In the genomic region with DNA sequence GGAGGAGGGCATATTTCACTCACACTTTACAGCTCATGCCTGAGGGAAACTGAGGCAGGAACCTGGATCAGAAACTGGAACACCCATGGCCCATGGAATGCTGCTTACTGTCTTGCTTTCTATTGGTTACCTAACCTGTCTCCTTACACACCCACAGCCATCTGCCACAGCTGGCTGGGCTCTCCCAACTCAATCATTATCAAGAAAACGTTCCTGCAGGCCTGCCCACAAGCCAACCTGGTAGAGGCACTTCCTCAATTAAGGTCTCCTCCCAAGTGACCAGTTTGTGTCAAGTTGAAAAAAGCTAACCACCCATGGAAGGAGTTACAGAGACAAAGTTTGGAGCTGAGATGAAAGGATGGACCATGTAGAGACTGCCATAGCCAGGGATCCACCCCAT, we compare ENCODE assay signal across 31 mouse cellular contexts. TPM values are rescaled to one million over a fixed set of nuclear protein-coding genes. Genes with fewer than 3 reads are reported as not detected.
DNase-seq lines count a peak whose midpoint lies in the region; ATAC-seq and TF ChIP-seq lines count a peak whose summit lies in the region.
"Had no signal": no experiment of that assay in that cellular context is flagged by ENCODE, and none has a peak within 500 bp of the region (broad histone marks: within the 10 kb centered on the region; RNA-seq: fewer than 3 reads in every experiment).

No protein-coding gene starts in this region.

- H3K27me3 ChIP-seq in heart, adult 2 months (ENCODE audit: control insufficient read depth, insufficient read depth, low read length) = no peaks in the 10 kb centered on the region
- no peaks in the 10 kb centered on the region for H3K27me3 ChIP-seq in MEL (ENCODE audit: control insufficient read depth in 1 of 2, insufficient read depth in 2 of 2, low read length in 2 of 2)
- H3K27me3 ChIP-seq in midbrain, postnatal 0 days (ENCODE audit: insufficient read depth, low read length) = 0 out of 2 replicates have a peak, but pooled peaks cover 5% of the 10 kb centered on the region
- H3K27me3 ChIP-seq: embryonic facial prominence, embryonic 15.5 days; Patski had no signal

- H3K4me1 ChIP-seq in heart, adult 2 months (ENCODE audit: control insufficient read depth, insufficient read depth, low read length) = peaks cover 4% of the 10 kb centered on the region
- H3K4me1 ChIP-seq in MEL (ENCODE audit: control insufficient read depth in 1 of 2, insufficient read depth in 2 of 2, low read length in 2 of 2) = peaks cover 0 to 6% of the 10 kb centered on the region in 2 experiments; a peak in 2 of 4 replicates
- no peaks in the 10 kb centered on the region for H3K4me1 ChIP-seq in midbrain, postnatal 0 days (ENCODE audit: insufficient read depth, low read length)
- H3K4me1 ChIP-seq: embryonic facial prominence, embryonic 13.5 days had no signal

- no peak overlapping the region for H3K4me3 ChIP-seq in heart, adult 2 months
- H3K4me3 ChIP-seq in MEL (ENCODE audit: control insufficient read depth in 1 of 2, insufficient read depth in 1 of 2, low read depth in 2 of 2, low read length in 2 of 2) = no peak overlapping the region
- no peak overlapping the region for H3K4me3 ChIP-seq in midbrain, postnatal 0 days (ENCODE audit: low read depth, low read length)
- H3K4me3 ChIP-seq: embryonic facial prominence, embryonic 13.5 days; embryonic facial prominence, embryonic 15.5 days; erythroblast, embryonic 14.5 days; forebrain, embryonic 10.5 days; forebrain, embryonic 12.5 days had no signal

- no peak overlapping the region for H3K4me2 ChIP-seq in midbrain, postnatal 0 days (ENCODE audit: low read depth, low read length, poor library complexity, severe bottlenecking)
- H3K4me2 ChIP-seq: embryonic facial prominence, embryonic 13.5 days; embryonic facial prominence, embryonic 15.5 days; forebrain, embryonic 12.5 days had no signal

- ATAC-seq in common myeloid progenitor, adult 5-6 weeks (replicated peaks; ENCODE audit: low read depth, poor library complexity, severe bottlenecking) = peak; percentile 53
- ATAC-seq in megakaryocyte progenitor cell, adult 5-6 weeks (replicated peaks; ENCODE audit: poor library complexity) = peak; percentile 44
- no peak for ATAC-seq in midbrain, postnatal 0 days (ENCODE audit: low FRiP score)
- ATAC-seq: activated CD4-positive, CD25-positive, alpha-beta regulatory T cell, adult 4 months; forebrain, embryonic 14.5 days; forebrain, embryonic 16.5 days; Patski had no signal

- H3K79me2 ChIP-seq in heart, adult 2 months (replicated peaks; ENCODE audit: control insufficient read depth, insufficient read depth, low read length) = no peaks in the 10 kb centered on the region
- no peaks in the 10 kb centered on the region for H3K79me2 ChIP-seq in MEL (ENCODE audit: control insufficient read depth, insufficient read depth, low read length, poor library complexity)

- H3K36me3 ChIP-seq in heart, adult 2 months (ENCODE audit: control insufficient read depth, insufficient read depth, low read length) = peaks cover 4% of the 10 kb centered on the region; the same call in 1 of the 2 replicates
- H3K36me3 ChIP-seq in MEL (ENCODE audit: control insufficient read depth in 1 of 2, insufficient read depth in 2 of 2, low read length in 2 of 2) = peaks cover 0 to 5% of the 10 kb centered on the region in 2 experiments; a peak in 2 of 4 replicates
- H3K36me3 ChIP-seq in midbrain, postnatal 0 days (ENCODE audit: insufficient read depth, low read length) = no peaks in the 10 kb centered on the region
- H3K36me3 ChIP-seq: embryonic facial prominence, embryonic 13.5 days; embryonic facial prominence, embryonic 15.5 days; forebrain, embryonic 10.5 days; forebrain, embryonic 12.5 days had no signal

- DNase-seq in heart, adult 11 months = peak; percentile 81
- no peak for DNase-seq in heart, adult 2 months
- peak; percentile 71 for DNase-seq in MEL (ENCODE audit: low read depth, low spot score)
- no peak for DNase-seq in layer of hippocampus, adult 11-12 months (ENCODE audit: low spot score)
- DNase-seq in right cerebral cortex, postnatal 25 days = no peak
- DNase-seq in midbrain, postnatal 0 days (ENCODE audit: low spot score) = no peak
- DNase-seq: adrenal gland, adult 8-10 months; adrenal gland, postnatal 14 days; adrenal gland, postnatal 36 days; cerebellum, adult 11 months; cerebellum, adult 18-20 months; cerebellum, adult 8-10 months; cerebellum, adult 9-11 months; cerebellum, postnatal 14 days; cerebellum, postnatal 36 days had no signal

- TF ChIP-seq CTCF in heart, adult 2 months (IDR thresholded peaks at IDR 0.05) = no peak
- TF ChIP-seq CTCF in MEL (IDR thresholded peaks at IDR 0.05 in 2 of 3, conservative IDR thresholded peaks at IDR 0.05 in 1 of 3; ENCODE audit: control insufficient read depth in 1 of 3, insufficient read depth in 1 of 3, low read depth in 2 of 3, low read length in 3 of 3, poor library complexity in 1 of 3, severe bottlenecking in 1 of 3) = no peak
- no peak for TF ChIP-seq CTCF in midbrain, postnatal 0 days (IDR thresholded peaks at IDR 0.05)

- no peaks in the 10 kb centered on the region for H3K9me3 ChIP-seq in MEL (replicated peaks; ENCODE audit: insufficient read depth, low read length)
- no peaks in the 10 kb centered on the region for H3K9me3 ChIP-seq in midbrain, postnatal 0 days (ENCODE audit: low read length)
- H3K9me3 ChIP-seq: embryonic facial prominence, embryonic 13.5 days; embryonic facial prominence, embryonic 15.5 days; forebrain, embryonic 10.5 days; forebrain, embryonic 12.5 days had no signal

- 26% methylated on average over 1 of the region's 1 CpGs for WGBS in heart, adult 2 months
- 69% methylated on average over 1 of the region's 1 CpGs for WGBS in midbrain, postnatal 0 days

- no peak for TF ChIP-seq RAD21 in MEL (IDR thresholded peaks at IDR 0.05; ENCODE audit: low read depth, low read length)

- no peak for TF ChIP-seq EP300 in heart, adult 2 months (IDR thresholded peaks at IDR 0.05; ENCODE audit: insufficient read depth, low read depth, low read length)
- TF ChIP-seq EP300 in MEL (IDR thresholded peaks at IDR 0.05; ENCODE audit: low read depth in 1 of 2, low read length in 2 of 2) = peak; percentile 58 to 65; a peak in 3 of 4 replicates

- no peak overlapping the region for H3K9ac ChIP-seq in heart, adult 2 months (ENCODE audit: low read depth, low read length)
- no peak overlapping the region for H3K9ac ChIP-seq in MEL (ENCODE audit: control insufficient read depth, low read depth, low read length, poor library complexity, severe bottlenecking)
- no peak overlapping the region for H3K9ac ChIP-seq in midbrain, postnatal 0 days (replicated peaks; ENCODE audit: low read length, poor library complexity, severe bottlenecking)
- H3K9ac ChIP-seq: embryonic facial prominence, embryonic 13.5 days; embryonic facial prominence, embryonic 15.5 days; forebrain, embryonic 12.5 days had no signal

- no peak for TF ChIP-seq POLR2A in heart, adult 2 months (IDR thresholded peaks at IDR 0.05; ENCODE audit: insufficient read depth, low read depth, low read length)
- no peak for TF ChIP-seq POLR2A in MEL (IDR thresholded peaks at IDR 0.05; ENCODE audit: control insufficient read depth in 1 of 2, insufficient read depth in 1 of 2, low read depth in 1 of 2, low read length in 2 of 2, poor library complexity in 1 of 2)

- intact Hi-C loops in heart, adult 2 months (cut with DNase I) = no loop called here

- H3K27ac ChIP-seq in heart, adult 2 months = no peak overlapping the region
- H3K27ac ChIP-seq in MEL (ENCODE audit: control insufficient read depth, low read depth, low read length) = no peak overlapping the region
- H3K27ac ChIP-seq in midbrain, postnatal 0 days (ENCODE audit: low read depth, low read length) = no peak overlapping the region
- H3K27ac ChIP-seq: embryonic facial prominence, embryonic 13.5 days; embryonic facial prominence, embryonic 15.5 days; forebrain, embryonic 10.5 days; forebrain, embryonic 12.5 days had no signal

TF ChIP-seq in MEL, 35 proteins besides CTCF, POLR2A, EP300 and RAD21 (continues in another document):
- TF ChIP-seq MXI1 (IDR thresholded peaks at IDR 0.05; ENCODE audit: low read depth, low read length) (no peak), TAL1 (IDR thresholded peaks at IDR 0.05; ENCODE audit: low read length) (peak; percentile 73), GATA1 (IDR thresholded peaks at IDR 0.05; ENCODE audit: low read depth, low read length) (0 out of 2 replicates have a peak, but pooled peaks have one; percentile 32), TCF12 (IDR thresholded peaks at IDR 0.05; ENCODE audit: low read depth, low read length) (peak; percentile 83)

RNA-seq across cellular contexts. Expression of a gene that starts 2.0 kb away (rescaled TPM):
- total RNA-seq in heart, adult 2 months (2021) = 1 to 10 TPM; 5.5 to 5.7 TPM
- polyA plus RNA-seq in heart, adult 2 months (2012; rRNA removed) = 4.6 and 9.0 TPM in 2 replicates
- total RNA-seq in MEL (2012; rRNA removed) = not detected in 2 replicates
- polyA plus RNA-seq in MEL (2012; ENCODE audit: insufficient read depth in 1 of 2, insufficient read length in 2 of 2, low read depth in 1 of 2, low replicate concordance in 2 of 2, missing spikeins in 1 of 2) = not detected
- total RNA-seq in common myeloid progenitor, adult 5-6 weeks (2017) = not detected in 2 replicates
- total RNA-seq in megakaryocyte progenitor cell, adult 5-6 weeks (2015) = not detected in 2 replicates
- total RNA-seq in megakaryocyte progenitor cell, adult 5-6 weeks (2017) = 0.25 TPM in 1 of 2 replicates, not detected in the other
- not detected in 2 replicates for total RNA-seq in midbrain, postnatal 0 days (2014; rRNA removed)
- polyA plus RNA-seq in midbrain, postnatal 0 days (2015; fragmentation: Nextera tagmentation; extraction: Ambion mirVana) = not detected in 2 replicates
- polyA plus RNA-seq: activated CD4-positive, CD25-positive, alpha-beta regulatory T cell, adult 4 months; cortical plate, adult 2 months; erythroblast, embryonic 14.5 days; forebrain, embryonic 10.5 days; forebrain, embryonic 12.5 days; forebrain, embryonic 16.5 days; frontal cortex, adult 2 months had no signal

RNA-seq across cellular contexts. Expression of a gene that starts 24.5 kb away (rescaled TPM):
- total RNA-seq in heart, adult 2 months (2021) = under 1 TPM; 0.31 to 0.68 TPM
- 0.27 and 0.32 TPM in 2 replicates for polyA plus RNA-seq in heart, adult 2 months (2012; rRNA removed)
- not detected in 2 replicates for total RNA-seq in MEL (2012; rRNA removed)
- not detected for polyA plus RNA-seq in MEL (2012; ENCODE audit: insufficient read depth in 1 of 2, insufficient read length in 2 of 2, low read depth in 1 of 2, low replicate concordance in 2 of 2, missing spikeins in 1 of 2)
- 0.59 TPM in 1 of 2 replicates, not detected in the other for total RNA-seq in common myeloid progenitor, adult 5-6 weeks (2017)
- total RNA-seq in megakaryocyte progenitor cell, adult 5-6 weeks (2015) = 0.44 and 0.56 TPM in 2 replicates
- total RNA-seq in megakaryocyte progenitor cell, adult 5-6 weeks (2017) = 0.37 and 0.71 TPM in 2 replicates
- 0.24 TPM in 1 of 2 replicates, not detected in the other for total RNA-seq in midbrain, postnatal 0 days (2014; rRNA removed)
- not detected in 2 replicates for polyA plus RNA-seq in midbrain, postnatal 0 days (2015; fragmentation: Nextera tagmentation; extraction: Ambion mirVana)
- polyA plus RNA-seq: embryonic facial prominence, embryonic 11.5 days; erythroblast, embryonic 14.5 days; forebrain, embryonic 10.5 days; forebrain, embryonic 12.5 days; forebrain, embryonic 14.5 days; forebrain, embryonic 16.5 days had no signal

RNA-seq across cellular contexts. Expression of a gene that starts 35.2 kb away (rescaled TPM):
- total RNA-seq in heart, adult 2 months (2021) = under 1 TPM; 0.21 to 0.30 TPM
- polyA plus RNA-seq in heart, adult 2 months (2012; rRNA removed) = 0.09 TPM in 1 of 2 replicates, not detected in the other
- not detected in 2 replicates for total RNA-seq in MEL (2012; rRNA removed)
- not detected for polyA plus RNA-seq in MEL (2012; ENCODE audit: insufficient read depth in 1 of 2, insufficient read length in 2 of 2, low read depth in 1 of 2, low replicate concordance in 2 of 2, missing spikeins in 1 of 2)
- not detected in 2 replicates for total RNA-seq in common myeloid progenitor, adult 5-6 weeks (2017)
- total RNA-seq in megakaryocyte progenitor cell, adult 5-6 weeks (2015) = not detected in 2 replicates
- total RNA-seq in megakaryocyte progenitor cell, adult 5-6 weeks (2017) = not detected in 2 replicates
- total RNA-seq in midbrain, postnatal 0 days (2014; rRNA removed) = not detected in 2 replicates
- polyA plus RNA-seq in midbrain, postnatal 0 days (2015; fragmentation: Nextera tagmentation; extraction: Ambion mirVana) = 0.07 TPM in 1 of 2 replicates, not detected in the other
- total RNA-seq: ES-E14 had no signal
- polyA plus RNA-seq: activated CD4-positive, CD25-positive, alpha-beta regulatory T cell, adult 4 months; C2C12; cortical plate, adult 2 months; embryonic facial prominence, embryonic 11.5 days; embryonic facial prominence, embryonic 13.5 days; embryonic facial prominence, embryonic 15.5 days; erythroblast, embryonic 14.5 days; forebrain, embryonic 10.5 days; forebrain, embryonic 12.5 days; forebrain, embryonic 14.5 days; forebrain, embryonic 16.5 days; frontal cortex, adult 2 months had no signal

Comparison
In these comparisons a context has a peak if more than half of its experiments do, and no peak if none do; other contexts are left out.
1. DNase-seq: peak in heart, adult 11 months (single experiment) and MEL (single experiment); none in heart, adult 2 months (0 of 2), layer of hippocampus, adult 11-12 months (single experiment), right cerebral cortex, postnatal 25 days (single experiment) and midbrain, postnatal 0 days (single experiment).